Mouse (Mus musculus) hindbrain, embryonic 12.5 days (tissue): ENCODE measurements around the gene Ccdc82. TPM values are rescaled to one million over a fixed set of nuclear protein-coding genes. Genes with fewer than 3 reads are reported as not detected.

Experiments
- ATAC-seq: fragments of 200-750 bp; cut with Nextera tagmentation; 2 replicates; pipeline ENCODE4 v1.8.0; 2017; ENCODE audit warnings: moderate TSS enrichment; ENCODE audit not compliant: low FRiP score
- H3K27ac ChIP-seq: fragments of 300-500 bp; sonication (generic); 2 replicates; pipeline ENCODE4 v1.5.1; 2016; ENCODE audit warnings: mild to moderate bottlenecking
- H3K27me3 ChIP-seq: fragments of 300-500 bp; sonication (generic); 2 replicates; pipeline ENCODE4 v1.6.1; 2016; ENCODE audit warnings: mild to moderate bottlenecking
- H3K36me3 ChIP-seq: fragments of 300-500 bp; sonication (generic); 2 replicates; pipeline ENCODE4 v1.6.1; 2016; ENCODE audit warnings: mild to moderate bottlenecking
- H3K4me1 ChIP-seq: fragments of 300-500 bp; sonication (generic); 2 replicates; pipeline ENCODE4 v1.6.1; 2016
- H3K4me2 ChIP-seq: fragments of 300-500 bp; sonication (generic); replicated peaks from 2 replicates; pipeline ENCODE4 v1.6.1; 2016; ENCODE audit warnings: mild to moderate bottlenecking
- H3K4me3 ChIP-seq: fragments of 300-500 bp; sonication (generic); 2 replicates; pipeline ENCODE4 v1.5.1; 2016; ENCODE audit warnings: mild to moderate bottlenecking
- H3K9ac ChIP-seq: fragments of 300-500 bp; sonication (generic); 2 replicates; pipeline ENCODE4 v1.6.1; 2016; ENCODE audit warnings: mild to moderate bottlenecking, moderate library complexity
- H3K9me3 ChIP-seq: fragments of 300-500 bp; sonication (generic); replicated peaks from 2 replicates; pipeline ENCODE4 v1.6.1; 2016; ENCODE audit warnings: mild to moderate bottlenecking
- WGBS: fragments of 180-500 bp; shearing (Covaris S2); methylation state at CpG from one replicate; pipeline ENCODE4 v1.1.7; 2016; 5-methylcytosine and 5-hydroxymethylcytosine counted together
- polyA plus RNA-seq: library from polyadenylated mRNA; unstranded; fragments of >200 nt; fragmentation: Nextera tagmentation; extraction: Ambion mirVana; gene quantifications from 2 replicates; pipeline ENCODE4 v1.2.1, GENCODE M21; 2016

Ccdc82 gene
- 13.6 and 14.9 TPM in 2 replicates for polyA plus RNA-seq

DNA sequence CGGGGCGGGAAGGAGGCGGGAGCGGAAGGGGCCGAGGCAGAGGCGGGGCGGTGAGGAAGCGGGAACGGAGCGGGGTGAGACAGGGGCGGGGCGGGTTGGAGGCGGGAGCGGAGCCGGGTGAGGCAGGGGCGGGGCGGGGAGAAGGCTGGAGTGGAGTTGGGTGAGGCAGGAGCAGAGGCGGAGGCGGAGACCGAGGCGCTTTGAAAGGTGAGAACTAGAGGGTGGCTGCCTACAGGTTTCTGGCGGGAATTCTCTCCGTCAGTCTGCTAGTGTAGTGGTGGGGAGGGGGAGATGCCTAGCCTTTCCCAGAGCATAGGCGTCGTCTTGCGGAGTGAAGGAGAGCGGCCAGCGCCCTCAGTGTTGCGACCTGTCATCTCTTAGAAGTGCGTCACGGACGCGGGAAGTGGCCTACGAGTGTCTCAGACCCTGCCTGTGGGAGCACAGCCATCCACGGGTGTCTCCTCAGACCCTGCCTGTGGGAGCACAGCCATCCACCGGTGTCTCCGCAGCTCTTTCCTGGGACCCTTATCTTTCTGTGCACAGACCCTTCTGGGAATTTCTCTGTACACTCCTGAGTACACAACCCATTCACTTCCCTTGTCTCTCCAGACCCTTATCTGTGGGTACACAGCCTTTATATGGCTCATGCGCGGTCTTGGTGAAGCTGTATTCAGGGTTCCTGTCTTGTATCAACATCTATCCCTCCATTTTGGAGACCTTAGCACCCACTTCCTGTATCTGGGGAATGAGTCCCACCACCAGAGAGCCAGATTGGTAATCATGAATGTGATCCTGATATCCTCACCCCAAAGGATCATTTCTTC, at the start of gene Ccdc82:
Gene Ccdc82, plus strand, starts transcription at position 141 of the 824 bp plus-strand sequence.
- H3K9me3 ChIP-seq = no peaks in the 10 kb centered on the region
- H3K9ac ChIP-seq = peak within 1 kb of the TSS; percentile 75
- no peaks in the 10 kb centered on the region for H3K27me3 ChIP-seq
- H3K4me2 ChIP-seq = peak within 1 kb of the TSS; percentile 88
- 3% methylated on average over 32 of the region's 39 CpGs for WGBS
- peaks cover 23% of the 10 kb centered on the region for H3K4me1 ChIP-seq
- peak; percentile 98 for ATAC-seq
- H3K36me3 ChIP-seq = no peaks in the 10 kb centered on the region
- peak within 1 kb of the TSS; percentile 63 for H3K4me3 ChIP-seq
- H3K27ac ChIP-seq = peak within 1 kb of the TSS; percentile 82

- Histone ChIP-seq H3K27ac (no peak overlapping the region), H3K9ac (no peak overlapping the region), H3K36me3 (no peaks in the 10 kb centered on the region), H3K4me3 (no peak overlapping the region), H3K4me2 (no peak overlapping the region), H3K27me3 (no peaks in the 10 kb centered on the region), H3K9me3 (no peaks in the 10 kb centered on the region), H3K4me1 (no peaks in the 10 kb centered on the region)
- WGBS = 86% methylated on average over 3 of the region's 3 CpGs
- ATAC-seq = no peak
These were observed 46.7 kb upstream of the Ccdc82 start for GRCm38 (mm10) chr9:13200079-13200478.

DNA sequence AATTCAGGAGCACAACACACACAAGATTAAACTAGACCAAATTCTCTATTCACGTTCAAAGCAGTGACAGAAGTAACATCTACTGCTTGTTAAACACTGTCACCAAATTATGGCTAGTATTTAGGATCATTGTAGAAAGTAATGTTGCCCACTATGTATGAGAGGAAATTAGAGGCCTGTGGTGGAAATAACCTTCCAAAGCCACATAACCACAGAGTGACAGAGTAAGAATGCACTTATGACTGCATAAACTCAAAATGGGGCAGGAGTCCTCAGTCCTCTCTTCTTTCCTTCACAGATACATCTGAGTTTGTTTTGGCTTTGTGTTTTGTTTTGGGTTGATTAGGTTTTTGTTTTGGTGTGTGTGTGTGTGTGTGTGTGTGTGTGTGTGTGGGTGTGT, 43.6 kb upstream of the Ccdc82 start:
- Histone ChIP-seq H3K9me3 (no peaks in the 10 kb centered on the region), H3K4me3 (no peak overlapping the region), H3K36me3 (no peaks in the 10 kb centered on the region), H3K4me1 (no peaks in the 10 kb centered on the region), H3K4me2 (no peak overlapping the region), H3K27me3 (no peaks in the 10 kb centered on the region), H3K9ac (no peak overlapping the region), H3K27ac (no peak overlapping the region)
- 97% methylated on average over 1 of the region's 1 CpGs for WGBS
- no peak for ATAC-seq

DNA sequence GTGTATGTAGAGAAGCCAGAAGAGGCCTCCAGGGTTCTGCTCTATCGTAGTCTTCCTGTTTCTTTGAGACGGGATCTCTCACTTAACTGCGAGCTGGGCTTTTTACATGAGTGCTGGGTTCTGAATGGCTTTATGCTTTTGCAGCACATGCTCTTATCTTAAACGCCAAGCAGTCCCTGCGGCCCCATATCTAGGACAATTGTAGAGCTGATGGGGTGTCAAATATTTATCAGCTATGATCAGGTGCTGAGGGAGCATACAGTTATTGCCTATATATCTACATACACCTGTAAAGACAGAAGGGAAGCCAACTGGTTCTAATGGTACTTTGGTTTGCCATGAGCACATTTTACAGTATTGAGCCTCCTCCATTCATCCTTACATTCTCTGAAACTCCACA, 43.1 kb upstream of the Ccdc82 start:
- H3K4me1 ChIP-seq = no peaks in the 10 kb centered on the region
- no peaks in the 10 kb centered on the region for H3K36me3 ChIP-seq
- no peak overlapping the region for H3K4me2 ChIP-seq
- no peaks in the 10 kb centered on the region for H3K27me3 ChIP-seq
- ATAC-seq = no peak
- no peak overlapping the region for H3K9ac ChIP-seq
- 84% methylated on average over 5 of the region's 5 CpGs for WGBS
- no peak overlapping the region for H3K4me3 ChIP-seq
- no peak overlapping the region for H3K27ac ChIP-seq
- H3K9me3 ChIP-seq = no peaks in the 10 kb centered on the region

DNA sequence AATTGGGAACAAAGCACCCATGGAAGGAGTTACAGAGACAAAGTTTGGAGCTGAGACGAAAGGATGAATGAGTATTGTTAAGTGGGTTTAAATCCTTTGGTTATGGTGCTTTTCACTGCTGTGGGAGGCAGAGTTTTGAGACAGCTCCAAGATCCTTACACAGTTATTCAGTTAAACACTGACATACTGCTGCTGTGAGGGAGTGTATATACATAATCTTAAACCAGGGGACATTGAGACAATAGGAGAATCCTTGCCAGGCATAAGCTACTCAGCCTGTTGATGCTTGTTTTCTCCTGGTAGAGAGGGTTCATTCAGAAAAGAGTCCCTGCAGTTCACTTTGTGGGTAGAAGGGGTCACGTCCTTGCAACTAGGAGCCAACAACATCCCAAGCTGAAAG, 40.4 kb upstream of the Ccdc82 start:
- H3K36me3 ChIP-seq = no peaks in the 10 kb centered on the region
- no peak overlapping the region for H3K4me3 ChIP-seq
- H3K27me3 ChIP-seq = no peaks in the 10 kb centered on the region
- no peak for ATAC-seq
- H3K9ac ChIP-seq = no peak overlapping the region
- H3K27ac ChIP-seq = no peak overlapping the region
- no peak overlapping the region for H3K4me2 ChIP-seq
- H3K4me1 ChIP-seq = no peaks in the 10 kb centered on the region
- no peaks in the 10 kb centered on the region for H3K9me3 ChIP-seq
- 51% methylated on average over 2 of the region's 2 CpGs for WGBS

- WGBS = 80% methylated on average over 1 of the region's 1 CpGs
- H3K36me3 ChIP-seq = no peaks in the 10 kb centered on the region
These were observed 20.9 kb upstream of the Ccdc82 start for GRCm38 (mm10) chr9:13225872-13226271.

GRCm38 (mm10) chr9:13230553-13230952, 16.2 kb upstream of the Ccdc82 start:
- no peak overlapping the region for H3K4me3 ChIP-seq
- 6% methylated on average over 4 of the region's 4 CpGs for WGBS

More at GRCm38 (mm10) chr9:13225872-13226271, 20.9 kb upstream of the Ccdc82 start:
- Histone ChIP-seq H3K9me3 (no peaks in the 10 kb centered on the region), H3K27me3 (no peaks in the 10 kb centered on the region), H3K9ac (no peak overlapping the region), H3K27ac (no peak overlapping the region), H3K4me3 (no peak overlapping the region), H3K4me2 (no peak overlapping the region), H3K4me1 (peaks cover 2% of the 10 kb centered on the region; the same call in 1 of the 2 replicates)
- ATAC-seq = no peak

DNA sequence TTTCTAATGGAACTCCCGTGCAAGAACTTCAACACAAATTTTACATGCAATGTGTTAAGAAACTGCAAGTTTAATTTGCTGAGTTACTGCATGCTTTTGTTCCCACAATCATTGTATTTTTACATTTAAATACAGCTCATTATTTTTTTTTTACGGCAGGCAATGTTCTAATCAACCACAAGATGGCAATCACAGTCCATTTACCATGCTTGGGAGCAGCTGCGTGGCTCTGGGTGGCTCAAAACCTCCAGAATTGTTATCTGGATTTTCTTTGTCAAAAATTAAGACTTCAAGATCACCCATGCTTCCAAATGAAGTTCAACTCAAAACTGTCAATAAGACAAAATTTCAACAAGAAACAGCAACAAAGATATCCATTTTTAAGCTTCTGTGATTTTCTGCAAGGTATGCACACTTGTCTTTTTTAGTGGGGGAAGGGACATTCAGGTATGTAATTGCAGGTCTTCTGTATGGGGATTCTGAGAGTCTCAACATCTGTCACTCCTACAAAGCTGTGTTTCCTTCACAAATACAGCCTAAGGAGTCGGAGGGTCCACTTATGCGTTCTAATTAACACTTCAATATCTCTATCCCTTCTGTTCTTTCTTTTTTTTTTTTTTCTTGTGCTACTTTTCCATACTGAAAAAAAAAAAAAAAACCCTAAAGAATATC, 15.1 kb upstream of the Ccdc82 start:
- no peak overlapping the region for H3K4me3 ChIP-seq
- H3K27ac ChIP-seq = no peak overlapping the region
- no peaks in the 10 kb centered on the region for H3K9me3 ChIP-seq
- no peaks in the 10 kb centered on the region for H3K27me3 ChIP-seq
- H3K4me1 ChIP-seq = peaks cover 2% of the 10 kb centered on the region; the same call in 1 of the 2 replicates
- no peak for ATAC-seq
- WGBS = 22% methylated on average over 5 of the region's 5 CpGs
- H3K4me2 ChIP-seq = no peak overlapping the region
- no peak overlapping the region for H3K9ac ChIP-seq
- no peaks in the 10 kb centered on the region for H3K36me3 ChIP-seq

More at GRCm38 (mm10) chr9:13230553-13230952, 16.2 kb upstream of the Ccdc82 start:
- Histone ChIP-seq H3K27ac (no peak overlapping the region), H3K27me3 (no peaks in the 10 kb centered on the region), H3K4me2 (no peak overlapping the region), H3K9me3 (no peaks in the 10 kb centered on the region), H3K4me1 (peaks cover 2% of the 10 kb centered on the region; the same call in 1 of the 2 replicates), H3K36me3 (no peaks in the 10 kb centered on the region), H3K9ac (no peak overlapping the region)
- no peak for ATAC-seq

GRCm38 (mm10) chr9:13242321-13242720, 4.4 kb upstream of the Ccdc82 start:
- no peak for ATAC-seq
- no peak overlapping the region for H3K27ac ChIP-seq

GRCm38 (mm10) chr9:13245481-13245880, 1.3 kb upstream of the Ccdc82 start, which contains the start of gene Jrkl:
Gene Jrkl, minus strand, starts transcription at chr9:13245829.
- H3K9ac ChIP-seq = peak within 1 kb of the TSS; percentile 61
- no peaks in the 10 kb centered on the region for H3K9me3 ChIP-seq
- H3K4me3 ChIP-seq = peak within 1 kb of the TSS; percentile 63
- peak within 1 kb of the TSS; percentile 63 for H3K4me2 ChIP-seq
- no peaks in the 10 kb centered on the region for H3K27me3 ChIP-seq
- no peak for ATAC-seq
- peak within 1 kb of the TSS; percentile 73 for H3K27ac ChIP-seq
- peaks cover 23% of the 10 kb centered on the region for H3K4me1 ChIP-seq
- 8% methylated on average over 10 of the region's 10 CpGs for WGBS
- no peaks in the 10 kb centered on the region for H3K36me3 ChIP-seq

More at GRCm38 (mm10) chr9:13242321-13242720, 4.4 kb upstream of the Ccdc82 start:
- no peaks in the 10 kb centered on the region for H3K27me3 ChIP-seq
- H3K4me1 ChIP-seq = peaks cover 18% of the 10 kb centered on the region
- H3K4me2 ChIP-seq = no peak overlapping the region
- no peaks in the 10 kb centered on the region for H3K9me3 ChIP-seq
- no peaks in the 10 kb centered on the region for H3K36me3 ChIP-seq
- H3K4me3 ChIP-seq = no peak overlapping the region
- H3K9ac ChIP-seq = no peak overlapping the region

DNA sequence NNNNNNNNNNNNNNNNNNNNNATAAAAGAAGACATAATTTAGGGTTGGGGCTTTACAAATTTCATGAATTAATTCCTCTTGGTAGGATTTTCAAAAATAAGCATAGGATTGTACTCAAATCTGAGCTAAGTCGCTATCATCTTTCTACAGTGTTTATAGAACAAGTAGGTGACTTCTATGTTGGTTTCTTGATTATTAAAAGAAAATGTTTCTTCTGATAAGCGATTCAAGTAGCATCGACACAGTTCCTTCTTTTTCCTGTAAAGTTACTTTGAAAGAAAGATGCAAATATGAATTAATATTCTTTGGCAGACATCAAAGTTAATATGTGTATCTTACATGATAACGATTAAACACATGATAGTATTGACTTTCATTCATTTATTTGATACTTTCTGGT, 1.3 kb downstream of the Ccdc82 start:
- Histone ChIP-seq H3K4me3 (no peak overlapping the region), H3K36me3 (no peaks in the 10 kb centered on the region), H3K9ac (no peak overlapping the region), H3K4me2 (no peak overlapping the region; the same call in 1 of the 2 replicates), H3K27me3 (no peaks in the 10 kb centered on the region), H3K4me1 (peaks cover 23% of the 10 kb centered on the region), H3K27ac (no peak overlapping the region), H3K9me3 (no peaks in the 10 kb centered on the region)
- 95% methylated on average over 4 of the region's 4 CpGs for WGBS
- ATAC-seq = no peak

- H3K9ac ChIP-seq = no peak overlapping the region
- ATAC-seq = no peak
- no peak overlapping the region for H3K4me3 ChIP-seq
- no peak overlapping the region for H3K27ac ChIP-seq
- H3K27me3 ChIP-seq = no peaks in the 10 kb centered on the region
- no peaks in the 10 kb centered on the region for H3K9me3 ChIP-seq
- 84% methylated on average over 2 of the region's 2 CpGs for WGBS
- H3K36me3 ChIP-seq = no peaks in the 10 kb centered on the region
- no peak overlapping the region for H3K4me2 ChIP-seq
- H3K4me1 ChIP-seq = peaks cover 7% of the 10 kb centered on the region
These were observed 4.5 kb downstream of the Ccdc82 start for GRCm38 (mm10) chr9:13251251-13251650.
